ENCODE assay signal across 10 mouse cellular contexts in genomic region chr2:156736846-156737245, GRCm38 (mm10). TPM values are rescaled to one million over a fixed set of nuclear protein-coding genes. Genes with fewer than 3 reads are reported as not detected.
DNase-seq lines count a peak whose midpoint lies in the region; ATAC-seq and TF ChIP-seq lines count a peak whose summit lies in the region.
"Had no signal": no experiment of that assay in that cellular context is flagged by ENCODE, and none has a peak within 500 bp of the region (broad histone marks: within the 10 kb centered on the region; RNA-seq: fewer than 3 reads in every experiment).

No protein-coding gene starts in this region.

- no peaks in the 10 kb centered on the region for H3K27me3 ChIP-seq in lung, postnatal 0 days (replicated peaks; ENCODE audit: insufficient read depth, low read length)
- no peaks in the 10 kb centered on the region for H3K27me3 ChIP-seq in neural tube, embryonic 15.5 days (replicated peaks)
- H3K27me3 ChIP-seq: liver, embryonic 12.5 days had no signal

- H3K36me3 ChIP-seq in lung, postnatal 0 days (ENCODE audit: insufficient read depth, low read length), result no peaks in the 10 kb centered on the region
- H3K36me3 ChIP-seq in neural tube, embryonic 15.5 days, result 0 out of 2 replicates have a peak, but pooled peaks cover 2% of the 10 kb centered on the region
- H3K36me3 ChIP-seq: liver, embryonic 12.5 days had no signal

- DNase-seq in cerebellum, postnatal 4 days (ENCODE audit: low spot score in 2 of 2), result no peak
- no peak for DNase-seq in lung, postnatal 0 days (ENCODE audit: low spot score)
- no peak for DNase-seq in lung, postnatal 36 days
- peak; percentile 61 for DNase-seq in heart, postnatal 4 days
- no peak for DNase-seq in spleen, postnatal 4 days (ENCODE audit: low spot score in 2 of 2)
- no peak for DNase-seq in layer of hippocampus, adult 18-20 months (ENCODE audit: low spot score in 2 of 2)

- WGBS in lung, postnatal 0 days, result 33% methylated on average over 7 of the region's 7 CpGs
- 43% methylated on average over 7 of the region's 7 CpGs for WGBS in neural tube, embryonic 15.5 days

- H3K4me3 ChIP-seq in lung, postnatal 0 days (ENCODE audit: low read depth, low read length), result no peak overlapping the region
- H3K4me3 ChIP-seq in neural tube, embryonic 15.5 days (replicated peaks), result no peak overlapping the region
- H3K4me3 ChIP-seq: liver, embryonic 12.5 days had no signal

- no peak overlapping the region for H3K4me2 ChIP-seq in lung, postnatal 0 days (replicated peaks; ENCODE audit: low read depth, low read length)
- H3K4me2 ChIP-seq in neural tube, embryonic 15.5 days, result no peak overlapping the region
- H3K4me2 ChIP-seq: liver, embryonic 12.5 days had no signal

- peaks cover 19% of the 10 kb centered on the region; the same call in 1 of the 2 replicates for H3K4me1 ChIP-seq in lung, postnatal 0 days (ENCODE audit: insufficient read depth, low read depth, low read length)
- peaks cover 67% of the 10 kb centered on the region for H3K4me1 ChIP-seq in neural tube, embryonic 15.5 days

- H3K9ac ChIP-seq in lung, postnatal 0 days (replicated peaks; ENCODE audit: low read depth), result no peak overlapping the region
- no peak overlapping the region for H3K9ac ChIP-seq in neural tube, embryonic 15.5 days (replicated peaks)
- H3K9ac ChIP-seq: liver, embryonic 12.5 days had no signal

- peak; percentile 74; the same call in 1 of the 2 replicates for ATAC-seq in cerebellum, adult (ENCODE audit: insufficient number of reproducible peaks, low FRiP score, low TSS enrichment)
- peak; percentile 25; the same call in 1 of the 2 replicates for ATAC-seq in lung, postnatal 0 days
- ATAC-seq in neural tube, embryonic 15.5 days (ENCODE audit: low FRiP score), result no peak
- ATAC-seq: liver, embryonic 12.5 days had no signal

- no peaks in the 10 kb centered on the region for H3K9me3 ChIP-seq in lung, postnatal 0 days (ENCODE audit: low read length)
- H3K9me3 ChIP-seq in neural tube, embryonic 15.5 days (replicated peaks), result no peaks in the 10 kb centered on the region
- H3K9me3 ChIP-seq: liver, embryonic 12.5 days had no signal

- TF ChIP-seq EP300 in lung, postnatal 0 days (IDR thresholded peaks at IDR 0.05), result no peak

- no peak for TF ChIP-seq CTCF in lung, postnatal 0 days (IDR thresholded peaks at IDR 0.05)

- no peak overlapping the region for H3K27ac ChIP-seq in lung, postnatal 0 days (ENCODE audit: low read length)
- H3K27ac ChIP-seq in neural tube, embryonic 15.5 days (replicated peaks), result no peak overlapping the region
- H3K27ac ChIP-seq: liver, embryonic 12.5 days had no signal

RNA-seq across cellular contexts. Expression of gene Myl9, which starts 38.4 kb away (rescaled TPM):
- 222 and 240 TPM in 2 replicates for polyA plus RNA-seq in lung, postnatal 0 days (2015; fragmentation: Nextera tagmentation; extraction: Ambion mirVana)
- 1,000 to 10,000 TPM; 1,178 to 1,267 TPM for total RNA-seq in heart, postnatal 4 days (2021)
- total RNA-seq in layer of hippocampus, adult 18-20 months (2021), result 10 to 100 TPM in 1 of 2 experiments, 1 to 10 TPM in 1; 8.7 to 12.2 TPM
- polyA plus RNA-seq in neural tube, embryonic 15.5 days (2015; fragmentation: Nextera tagmentation; extraction: Ambion mirVana), result 40.8 and 169 TPM in 2 replicates
- total RNA-seq: megakaryocyte, adult 5-6 weeks had no signal

Comparison
In these comparisons a context has a peak if more than half of its experiments do, and no peak if none do; other contexts are left out.
1. RNA of gene Myl9, which starts 38.4 kb away (total RNA-seq): 1,178 to 1,267 TPM in heart, postnatal 4 days; 8.7 to 12.2 TPM in layer of hippocampus, adult 18-20 months; every median in the first group is over 10 times any median in the second.